Mouse (Mus musculus): ENCODE measurements around the gene Afm. TPM values are rescaled to one million over a fixed set of nuclear protein-coding genes. Genes with fewer than 3 reads are reported as not detected.

Gene Afm
- polyA plus RNA-seq, 2 experiments = not detected

- H3K9me3 ChIP-seq (ENCODE audit: control insufficient read depth, low read length) = no peaks in the 10 kb centered on the region
- H3K27ac ChIP-seq (replicated peaks; ENCODE audit: low read depth, low read length) = no peak overlapping the region
- ATAC-seq (ENCODE audit: low FRiP score, low read depth) = no peak
- H3K9ac ChIP-seq (ENCODE audit: low read depth, low read length, severe bottlenecking) = no peak overlapping the region
- no peak overlapping the region for H3K4me2 ChIP-seq (replicated peaks; ENCODE audit: low read depth, low read length, severe bottlenecking)
- no peak for DNase-seq (ENCODE audit: low spot score)
- 54% methylated on average over 10 of the region's 10 CpGs for WGBS
- no peaks in the 10 kb centered on the region for H3K27me3 ChIP-seq (ENCODE audit: control insufficient read depth, insufficient read depth, low read length)
- no peaks in the 10 kb centered on the region for H3K36me3 ChIP-seq (ENCODE audit: control insufficient read depth, insufficient read depth, low read length)
- H3K4me1 ChIP-seq (ENCODE audit: control insufficient read depth, insufficient read depth, low read length) = no peaks in the 10 kb centered on the region
- no peak for TF ChIP-seq POLR2A (IDR thresholded peaks at IDR 0.05; ENCODE audit: borderline replicate concordance, extremely low read depth, insufficient read depth, insufficient read length)
- no peak overlapping the region for H3K4me3 ChIP-seq (replicated peaks; ENCODE audit: low read length)
Observed at GRCm38 (mm10) chr5:90590676-90591075, 71.9 kb downstream of the Afm start.

GRCm38 (mm10) chr5:90591936-90592335, 73.2 kb downstream of the Afm start:
- no peaks in the 10 kb centered on the region for H3K27me3 ChIP-seq (ENCODE audit: control insufficient read depth, insufficient read depth, low read length)
- H3K36me3 ChIP-seq (ENCODE audit: control insufficient read depth, insufficient read depth, low read length) = no peaks in the 10 kb centered on the region
- H3K9me3 ChIP-seq (ENCODE audit: control insufficient read depth, low read length) = no peaks in the 10 kb centered on the region
- ATAC-seq (ENCODE audit: low FRiP score, low read depth) = no peak
- TF ChIP-seq POLR2A (IDR thresholded peaks at IDR 0.05; ENCODE audit: borderline replicate concordance, extremely low read depth, insufficient read depth, insufficient read length) = no peak
- no peak overlapping the region for H3K9ac ChIP-seq (ENCODE audit: low read depth, low read length, severe bottlenecking)
- H3K27ac ChIP-seq (replicated peaks; ENCODE audit: low read depth, low read length) = no peak overlapping the region
- WGBS = 64% methylated on average over 6 of the region's 6 CpGs
- DNase-seq (ENCODE audit: low spot score) = no peak
- H3K4me1 ChIP-seq (ENCODE audit: control insufficient read depth, insufficient read depth, low read length) = no peaks in the 10 kb centered on the region
- H3K4me2 ChIP-seq (replicated peaks; ENCODE audit: low read depth, low read length, severe bottlenecking) = no peak overlapping the region
- no peak overlapping the region for H3K4me3 ChIP-seq (replicated peaks; ENCODE audit: low read length)

- TF ChIP-seq POLR2A (IDR thresholded peaks at IDR 0.05; ENCODE audit: borderline replicate concordance, extremely low read depth, insufficient read depth, insufficient read length) = no peak
- no peak overlapping the region for H3K9ac ChIP-seq (ENCODE audit: low read depth, low read length, severe bottlenecking)
- H3K4me3 ChIP-seq (replicated peaks; ENCODE audit: low read length) = no peak overlapping the region
- no peak overlapping the region for H3K27ac ChIP-seq (replicated peaks; ENCODE audit: low read depth, low read length)
- DNase-seq (ENCODE audit: low spot score) (no peak), ATAC-seq (ENCODE audit: low FRiP score, low read depth) (no peak)
- H3K36me3 ChIP-seq (ENCODE audit: control insufficient read depth, insufficient read depth, low read length) = no peaks in the 10 kb centered on the region
- no peaks in the 10 kb centered on the region for H3K27me3 ChIP-seq (ENCODE audit: control insufficient read depth, insufficient read depth, low read length)
- no peak overlapping the region for H3K4me2 ChIP-seq (replicated peaks; ENCODE audit: low read depth, low read length, severe bottlenecking)
- 88% methylated on average over 13 of the region's 13 CpGs for WGBS
- H3K4me1 ChIP-seq (ENCODE audit: control insufficient read depth, insufficient read depth, low read length) = no peaks in the 10 kb centered on the region
- no peaks in the 10 kb centered on the region for H3K9me3 ChIP-seq (ENCODE audit: control insufficient read depth, low read length)
Observed at GRCm38 (mm10) chr5:90594945-90595344, 76.2 kb downstream of the Afm start.

GRCm38 (mm10) chr5:90596155-90596554, 77.4 kb downstream of the Afm start:
- Histone ChIP-seq H3K9me3 (ENCODE audit: control insufficient read depth, low read length) (no peaks in the 10 kb centered on the region), H3K27ac (replicated peaks; ENCODE audit: low read depth, low read length) (no peak overlapping the region), H3K4me1 (ENCODE audit: control insufficient read depth, insufficient read depth, low read length) (no peaks in the 10 kb centered on the region), H3K4me2 (replicated peaks; ENCODE audit: low read depth, low read length, severe bottlenecking) (no peak overlapping the region), H3K36me3 (ENCODE audit: control insufficient read depth, insufficient read depth, low read length) (no peaks in the 10 kb centered on the region), H3K27me3 (ENCODE audit: control insufficient read depth, insufficient read depth, low read length) (no peaks in the 10 kb centered on the region; the same call in 1 of the 2 replicates), H3K9ac (ENCODE audit: low read depth, low read length, severe bottlenecking) (no peak overlapping the region), H3K4me3 (replicated peaks; ENCODE audit: low read length) (no peak overlapping the region)
- no peak for DNase-seq (ENCODE audit: low spot score)
- no peak for ATAC-seq (ENCODE audit: low FRiP score, low read depth)
- TF ChIP-seq POLR2A (IDR thresholded peaks at IDR 0.05; ENCODE audit: borderline replicate concordance, extremely low read depth, insufficient read depth, insufficient read length) = no peak
- 87% methylated on average over 6 of the region's 6 CpGs for WGBS

- Histone ChIP-seq H3K4me2 (replicated peaks; ENCODE audit: low read depth, low read length, severe bottlenecking) (no peak overlapping the region), H3K4me3 (replicated peaks; ENCODE audit: low read length) (no peak overlapping the region), H3K27me3 (ENCODE audit: control insufficient read depth, insufficient read depth, low read length) (no peaks in the 10 kb centered on the region; the same call in 1 of the 2 replicates), H3K4me1 (ENCODE audit: control insufficient read depth, insufficient read depth, low read length) (no peaks in the 10 kb centered on the region), H3K27ac (replicated peaks; ENCODE audit: low read depth, low read length) (no peak overlapping the region), H3K9ac (ENCODE audit: low read depth, low read length, severe bottlenecking) (no peak overlapping the region), H3K36me3 (ENCODE audit: control insufficient read depth, insufficient read depth, low read length) (no peaks in the 10 kb centered on the region), H3K9me3 (ENCODE audit: control insufficient read depth, low read length) (no peaks in the 10 kb centered on the region)
- ATAC-seq (ENCODE audit: low FRiP score, low read depth) (no peak), DNase-seq (ENCODE audit: low spot score) (peak; percentile 71)
- TF ChIP-seq POLR2A (IDR thresholded peaks at IDR 0.05; ENCODE audit: borderline replicate concordance, extremely low read depth, insufficient read depth, insufficient read length) = no peak
- 18% methylated on average over 6 of the region's 6 CpGs for WGBS
Observed at GRCm38 (mm10) chr5:90601469-90601868, 82.7 kb downstream of the Afm start.

Other genes starting within 250 kb of the Afm start
- gene Ankrd17, start 152.4 kb upstream of the Afm start, polyA plus RNA-seq (2012; rRNA removed) = 54.4 and 58.8 TPM in 2 replicates
- 34.9 and 38.2 TPM in 2 replicates for gene Ankrd17, start 152.4 kb upstream of the Afm start, polyA plus RNA-seq (2014; fragmentation: Nextera tagmentation; extraction: Ambion mirVana)
- gene Gm9958, start 151.7 kb upstream of the Afm start, polyA plus RNA-seq (2012; rRNA removed) = 3.2 and 3.8 TPM in 2 replicates
- gene Gm9958, start 151.7 kb upstream of the Afm start, polyA plus RNA-seq (2014; fragmentation: Nextera tagmentation; extraction: Ambion mirVana) = 6.2 and 6.7 TPM in 2 replicates
- gene Alb, start 58.0 kb upstream of the Afm start, polyA plus RNA-seq (2012; rRNA removed) = 1.3 and 6.9 TPM in 2 replicates
- gene Alb, start 58.0 kb upstream of the Afm start, polyA plus RNA-seq (2014; fragmentation: Nextera tagmentation; extraction: Ambion mirVana) = 0.66 and 0.73 TPM in 2 replicates
- 39.3 and 47.5 TPM in 2 replicates for gene Afp, start 28.2 kb upstream of the Afm start, polyA plus RNA-seq (2012; rRNA removed)
- 0.58 TPM in 1 of 2 replicates, not detected in the other for gene Afp, start 28.2 kb upstream of the Afm start, polyA plus RNA-seq (2014; fragmentation: Nextera tagmentation; extraction: Ambion mirVana)
- 0.03 TPM in 1 of 2 replicates, not detected in the other for gene 5830473C10Rik, start 42.2 kb downstream of the Afm start, polyA plus RNA-seq (2012; rRNA removed)
- gene 5830473C10Rik, start 42.2 kb downstream of the Afm start, polyA plus RNA-seq (2014; fragmentation: Nextera tagmentation; extraction: Ambion mirVana) = not detected in 2 replicates
- gene Rassf6, start 121.7 kb downstream of the Afm start, polyA plus RNA-seq (2012; rRNA removed) = 1.1 and 1.2 TPM in 2 replicates
- gene Rassf6, start 121.7 kb downstream of the Afm start, polyA plus RNA-seq (2014; fragmentation: Nextera tagmentation; extraction: Ambion mirVana) = 3.3 and 4.9 TPM in 2 replicates
- 1.3 and 1.4 TPM in 2 replicates for gene Cxcl5, start 240.4 kb downstream of the Afm start, polyA plus RNA-seq (2012; rRNA removed)
- gene Cxcl5, start 240.4 kb downstream of the Afm start, polyA plus RNA-seq (2014; fragmentation: Nextera tagmentation; extraction: Ambion mirVana) = 1.4 and 2.4 TPM in 2 replicates
- 1.6 and 3.0 TPM in 2 replicates for gene Ppbp, start 249.6 kb downstream of the Afm start, polyA plus RNA-seq (2012; rRNA removed)
- gene Ppbp, start 249.6 kb downstream of the Afm start, polyA plus RNA-seq (2014; fragmentation: Nextera tagmentation; extraction: Ambion mirVana) = 3.0 and 3.2 TPM in 2 replicates

Measured in limb, embryonic 14.5 days (tissue).